Mouse (Mus musculus) neural tube, embryonic 11.5 days (tissue): ENCODE results near the gene Wfdc6b. TPM values are rescaled to one million over a fixed set of nuclear protein-coding genes. Genes with fewer than 3 reads are reported as not detected.

ENCODE experiments used
- ATAC-seq: fragments of 200-750 bp; cut with Nextera tagmentation; 2 replicates; pipeline ENCODE4 v1.8.0; 2017; ENCODE audit warnings: moderate number of reproducible peaks, mild to moderate bottlenecking, moderate TSS enrichment, moderate library complexity; ENCODE audit not compliant: insufficient read depth, low FRiP score, low TSS enrichment
- DNase-seq: peaks from one replicate; pipeline ENCODE4 v3.0.0-alpha.2; 2015; ENCODE audit warnings: low spot score
- H3K27ac ChIP-seq: fragments of 300-500 bp; sonication (generic); 2 replicates; pipeline ENCODE4 v1.5.1; 2014; ENCODE audit warnings: low read depth, mild to moderate bottlenecking, low read length
- H3K27me3 ChIP-seq: fragments of 300-500 bp; sonication (generic); 2 replicates; pipeline ENCODE4 v1.6.1; 2014; ENCODE audit warnings: mild to moderate bottlenecking, low read length, mixed read lengths; ENCODE audit not compliant: control insufficient read depth, insufficient read depth
- H3K36me3 ChIP-seq: fragments of 300-500 bp; sonication (generic); 2 replicates; pipeline ENCODE4 v1.6.1; 2014; ENCODE audit warnings: mild to moderate bottlenecking, low read length, moderate library complexity, mixed read lengths; ENCODE audit not compliant: control insufficient read depth, insufficient read depth
- H3K4me1 ChIP-seq: fragments of 300-500 bp; sonication (generic); 2 replicates; pipeline ENCODE4 v1.6.1; 2014; ENCODE audit warnings: low read length, mixed read lengths; ENCODE audit not compliant: control insufficient read depth, insufficient read depth
- H3K4me2 ChIP-seq: fragments of 300-500 bp; sonication (generic); 2 replicates; pipeline ENCODE4 v1.6.1; 2014; ENCODE audit warnings: low read depth, mild to moderate bottlenecking, moderate library complexity
- H3K4me3 ChIP-seq: fragments of 300-500 bp; sonication (generic); 2 replicates; pipeline ENCODE4 v1.5.1; 2014; ENCODE audit warnings: low read depth, low read length
- H3K9ac ChIP-seq: fragments of 300-500 bp; sonication (generic); 2 replicates; pipeline ENCODE4 v1.6.1; 2014; ENCODE audit warnings: mild to moderate bottlenecking, low read length
- H3K9me3 ChIP-seq: fragments of 300-500 bp; sonication (generic); 2 replicates; pipeline ENCODE4 v1.6.1; 2016; ENCODE audit warnings: low read length; ENCODE audit not compliant: control insufficient read depth
- WGBS: fragments of 180-500 bp; shearing (Covaris S2); extraction: QIAGEN DNeasy Blood & Tissue Kit; methylation state at CpG from one replicate; pipeline ENCODE4 v1.1.7; 2014; 5-methylcytosine and 5-hydroxymethylcytosine counted together
- polyA plus RNA-seq: library from polyadenylated mRNA; unstranded; fragments of >200 nt; fragmentation: Nextera tagmentation; extraction: Ambion mirVana; gene quantifications from 2 replicates; pipeline ENCODE4 v1.2.1, GENCODE M21; 2014

Wfdc6b gene
- polyA plus RNA-seq, 1 experiment from 2014 or later = not detected

DNA sequence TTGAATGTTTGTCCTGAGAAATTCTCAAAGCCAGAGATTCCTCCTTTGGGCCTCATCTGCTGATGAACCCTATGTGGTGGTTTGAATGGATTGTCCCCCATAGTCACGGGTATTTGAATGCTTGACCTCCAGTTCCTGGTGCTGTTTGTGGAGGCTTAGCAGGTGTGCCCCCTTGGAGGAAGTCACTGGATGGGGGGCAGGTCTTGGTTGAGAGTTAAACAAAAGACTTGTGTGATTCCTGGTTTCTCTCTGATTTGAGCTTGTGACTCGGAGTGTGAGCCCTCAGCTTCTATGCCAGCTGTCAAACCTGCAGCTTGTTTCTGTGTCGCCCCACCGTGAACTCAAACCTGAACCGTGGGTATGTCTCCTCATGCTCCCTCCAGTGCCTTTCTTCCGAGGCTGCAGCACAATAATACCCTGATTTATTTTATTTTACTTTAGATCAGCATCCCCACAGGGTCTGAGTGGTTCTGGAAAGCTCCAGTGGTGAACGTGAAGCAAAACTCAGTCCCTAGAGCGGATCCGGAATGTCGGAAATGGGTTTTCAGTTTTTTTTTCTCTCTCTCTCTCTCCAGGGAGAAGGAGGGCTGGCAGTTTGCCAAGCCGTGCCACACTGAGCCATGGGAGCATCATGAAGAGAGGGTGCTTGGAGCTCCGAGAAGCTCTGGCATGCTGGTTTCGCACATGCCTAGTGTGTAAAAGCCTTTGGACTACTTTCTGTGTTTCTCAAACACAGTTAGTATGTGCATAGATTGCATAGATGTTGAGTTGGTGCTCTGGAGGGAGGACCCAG is 28.8 kb downstream of the Wfdc6b start:
- Histone ChIP-seq H3K9me3 (no peaks in the 10 kb centered on the region), H3K4me3 (no peak overlapping the region), H3K27ac (no peak overlapping the region), H3K27me3 (no peaks in the 10 kb centered on the region), H3K36me3 (no peaks in the 10 kb centered on the region), H3K4me2 (no peak overlapping the region), H3K4me1 (no peaks in the 10 kb centered on the region), H3K9ac (no peak overlapping the region)
- ATAC-seq (no peak), DNase-seq (no peak)
- WGBS = 82% methylated on average over 13 of the region's 13 CpGs

DNA sequence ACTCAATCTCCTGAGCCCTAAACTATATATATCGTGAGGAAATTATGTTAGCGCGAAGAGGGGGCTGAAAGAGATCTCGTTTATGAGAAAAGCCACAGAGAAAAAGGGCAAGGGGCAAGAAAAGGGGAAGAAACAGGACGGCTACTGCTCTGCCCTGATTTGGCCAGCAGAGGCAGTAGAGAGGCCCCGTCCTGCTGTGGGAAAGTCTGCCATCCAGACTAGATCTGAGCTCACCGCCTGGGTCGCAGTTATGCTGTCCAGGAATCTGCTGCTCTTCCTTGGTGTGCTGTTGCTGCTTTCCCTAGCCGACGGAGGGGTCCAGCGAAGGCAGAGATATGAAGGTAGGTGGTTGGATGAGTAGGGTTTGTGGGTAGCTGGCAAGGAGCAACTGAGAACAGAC is 42.5 kb downstream of the Wfdc6b start, which contains the start of gene Wfdc10:
TSS of gene Wfdc10 (plus strand) at position 189 of the 400 bp plus-strand sequence.
- Histone ChIP-seq H3K4me1 (no peaks in the 10 kb centered on the region), H3K27me3 (no peaks in the 10 kb centered on the region), H3K4me2 (no peak within 1 kb of the TSS), H3K9me3 (no peaks in the 10 kb centered on the region), H3K36me3 (no peaks in the 10 kb centered on the region), H3K4me3 (no peak within 1 kb of the TSS), H3K9ac (no peak within 1 kb of the TSS), H3K27ac (no peak within 1 kb of the TSS)
- peak; percentile 65 for DNase-seq
- WGBS = 18% methylated on average over 11 of the region's 11 CpGs
- ATAC-seq = no peak

GRCm38 (mm10) chr2:164656483-164656882 is 43.2 kb downstream of the Wfdc6b start, which contains the start of gene Wfdc9:
Wfdc9 (minus strand) TSS chr2:164656583.
- ATAC-seq = no peak
- H3K4me2 ChIP-seq = no peak within 1 kb of the TSS
- H3K4me3 ChIP-seq = no peak within 1 kb of the TSS
- H3K4me1 ChIP-seq = no peaks in the 10 kb centered on the region
- H3K27ac ChIP-seq = no peak within 1 kb of the TSS
- 83% methylated on average over 9 of the region's 9 CpGs for WGBS
- no peaks in the 10 kb centered on the region for H3K9me3 ChIP-seq
- no peak for DNase-seq
- no peaks in the 10 kb centered on the region for H3K36me3 ChIP-seq
- no peaks in the 10 kb centered on the region for H3K27me3 ChIP-seq
- H3K9ac ChIP-seq = no peak within 1 kb of the TSS

- 87% methylated on average over 7 of the region's 7 CpGs for WGBS
Measured at GRCm38 (mm10) chr2:164664851-164665250, 51.5 kb downstream of the Wfdc6b start.

More at GRCm38 (mm10) chr2:164664851-164665250, 51.5 kb downstream of the Wfdc6b start:
- DNase-seq (no peak), ATAC-seq (no peak)
- Histone ChIP-seq H3K27me3 (no peaks in the 10 kb centered on the region), H3K4me1 (no peaks in the 10 kb centered on the region), H3K4me2 (no peak overlapping the region), H3K9me3 (no peaks in the 10 kb centered on the region), H3K27ac (no peak overlapping the region), H3K36me3 (no peaks in the 10 kb centered on the region), H3K4me3 (no peak overlapping the region), H3K9ac (no peak overlapping the region)

Other genes with a start within 250 kb of the Wfdc6b start
- 1.1 and 1.3 TPM in 2 replicates for gene Slpi, start 224.4 kb upstream of the Wfdc6b start, polyA plus RNA-seq
- gene Rbpjl, start 210.4 kb upstream of the Wfdc6b start, polyA plus RNA-seq = not detected in 2 replicates
- 0.48 and 0.61 TPM in 2 replicates for gene Matn4, start 208.4 kb upstream of the Wfdc6b start, polyA plus RNA-seq
- gene Sdc4, start 169.6 kb upstream of the Wfdc6b start, polyA plus RNA-seq = 11.0 and 11.5 TPM in 2 replicates
- gene Sys1, start 156.6 kb upstream of the Wfdc6b start, polyA plus RNA-seq = 64.2 and 64.4 TPM in 2 replicates
- gene Gm20458, start 152.6 kb upstream of the Wfdc6b start, polyA plus RNA-seq = 4.9 and 6.4 TPM in 2 replicates
- gene Trp53tg5, start 139.8 kb upstream of the Wfdc6b start, polyA plus RNA-seq = not detected in 2 replicates
- gene Dbndd2, start 127.4 kb upstream of the Wfdc6b start, polyA plus RNA-seq = 3.5 and 4.5 TPM in 2 replicates
- gene Pigt, start 116.0 kb upstream of the Wfdc6b start, polyA plus RNA-seq = 55.0 and 57.4 TPM in 2 replicates
- gene Wfdc2, start 51.1 kb upstream of the Wfdc6b start, polyA plus RNA-seq = 8.4 and 13.8 TPM in 2 replicates
- not detected in 2 replicates for gene Spint3, start 40.1 kb upstream of the Wfdc6b start, polyA plus RNA-seq
- not detected in 2 replicates for gene Wfdc6a, start 28.1 kb upstream of the Wfdc6b start, polyA plus RNA-seq
- gene Eppin, start 19.9 kb upstream of the Wfdc6b start, polyA plus RNA-seq = not detected in 2 replicates
- gene Wfdc8, start 104 bp downstream of the Wfdc6b start, polyA plus RNA-seq = not detected in 2 replicates
- not detected in 2 replicates for gene Wfdc16, start 25.3 kb downstream of the Wfdc6b start, polyA plus RNA-seq
- gene Wfdc10, start 42.5 kb downstream of the Wfdc6b start, polyA plus RNA-seq = not detected in 2 replicates
- gene Wfdc9, start 43.1 kb downstream of the Wfdc6b start, polyA plus RNA-seq = not detected in 2 replicates
- gene Wfdc11, start 60.6 kb downstream of the Wfdc6b start, polyA plus RNA-seq = not detected in 2 replicates
- 0.30 TPM in 1 of 2 replicates, not detected in the other for gene Wfdc13, start 71.6 kb downstream of the Wfdc6b start, polyA plus RNA-seq
- not detected in 2 replicates for gene Spint4, start 85.0 kb downstream of the Wfdc6b start, polyA plus RNA-seq
- gene Spint5, start 101.8 kb downstream of the Wfdc6b start, polyA plus RNA-seq = not detected in 2 replicates
- 0.13 and 1.4 TPM in 2 replicates for gene Wfdc3, start 132.4 kb downstream of the Wfdc6b start, polyA plus RNA-seq
- 67.9 and 77.0 TPM in 2 replicates for gene Dnttip1, start 132.5 kb downstream of the Wfdc6b start, polyA plus RNA-seq
- gene Ube2c, start 156.4 kb downstream of the Wfdc6b start, polyA plus RNA-seq = 449 and 453 TPM in 2 replicates
- 43.2 and 55.4 TPM in 2 replicates for gene Tnnc2, start 166.4 kb downstream of the Wfdc6b start, polyA plus RNA-seq
- 11.2 and 14.1 TPM in 2 replicates for gene Snx21, start 172.3 kb downstream of the Wfdc6b start, polyA plus RNA-seq
- 15.1 TPM in 2 replicates for gene Acot8, start 191.4 kb downstream of the Wfdc6b start, polyA plus RNA-seq
- 12.9 and 14.0 TPM in 2 replicates for gene Zswim3, start 191.6 kb downstream of the Wfdc6b start, polyA plus RNA-seq
- 22.9 and 23.2 TPM in 2 replicates for gene Zswim1, start 209.2 kb downstream of the Wfdc6b start, polyA plus RNA-seq
- not detected in 2 replicates for gene Spata25, start 215.0 kb downstream of the Wfdc6b start, polyA plus RNA-seq
- 87.9 and 88.6 TPM in 2 replicates for gene Ctsa, start 219.4 kb downstream of the Wfdc6b start, polyA plus RNA-seq
- gene Neurl2, start 219.9 kb downstream of the Wfdc6b start, polyA plus RNA-seq = 3.8 and 4.8 TPM in 2 replicates
- gene Pltp, start 244.2 kb downstream of the Wfdc6b start, polyA plus RNA-seq = 58.4 and 58.9 TPM in 2 replicates